Mouse (Mus musculus): Measurements from ENCODE around the gene Rbms2. TPM values are rescaled to one million over a fixed set of nuclear protein-coding genes. Genes with fewer than 3 reads are reported as not detected.

Rbms2 gene
- polyA plus RNA-seq, 1 experiment from 2014 or later: 25.3 TPM

DNA sequence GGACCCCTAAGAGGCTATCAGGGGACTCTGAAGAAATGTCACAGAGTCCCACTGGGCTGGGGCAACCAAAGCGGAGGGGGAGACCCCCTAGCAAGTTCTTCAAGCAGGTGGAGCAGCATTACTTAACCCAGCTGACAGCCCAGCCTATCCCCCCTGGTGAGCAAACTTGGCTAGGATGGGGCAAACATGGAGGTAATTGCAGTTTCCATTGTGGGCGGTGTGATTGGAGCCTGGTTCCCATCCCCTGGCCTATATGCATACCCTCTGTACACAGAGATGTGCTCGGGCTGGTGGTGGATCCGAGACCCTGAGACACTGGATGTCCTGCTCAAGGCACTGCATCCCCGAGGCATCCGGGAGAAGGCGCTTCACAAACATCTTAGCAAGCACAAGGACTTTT is 56.3 kb downstream of the Rbms2 start:
- Histone ChIP-seq H3K4me2 (ENCODE audit: low read length) (no peak overlapping the region), H3K9me3 (ENCODE audit: control insufficient read depth, low read length) (no peaks in the 10 kb centered on the region), H3K4me1 (replicated peaks; ENCODE audit: control insufficient read depth, insufficient read depth, low read length) (no peaks in the 10 kb centered on the region), H3K27me3 (replicated peaks; ENCODE audit: control insufficient read depth, insufficient read depth, low read length) (no peaks in the 10 kb centered on the region), H3K9ac (ENCODE audit: low read length) (no peak overlapping the region), H3K36me3 (ENCODE audit: control insufficient read depth, insufficient read depth, low read length) (peaks cover 94% of the 10 kb centered on the region), H3K27ac (ENCODE audit: low read depth) (no peak overlapping the region), H3K4me3 (ENCODE audit: low read depth, low read length) (no peak overlapping the region)
- 89% methylated on average over 7 of the region's 7 CpGs for WGBS
- DNase-seq (ENCODE audit: low spot score) (no peak), ATAC-seq (replicated peaks; ENCODE audit: low FRiP score, low TSS enrichment, low read depth) (no peak)

GRCm38 (mm10) chr10:128111227-128111626 is 68.9 kb downstream of the Rbms2 start:
- no peak for DNase-seq (ENCODE audit: low spot score)
- peaks cover 66% of the 10 kb centered on the region for H3K36me3 ChIP-seq (ENCODE audit: control insufficient read depth, insufficient read depth, low read length)
- H3K9me3 ChIP-seq (ENCODE audit: control insufficient read depth, low read length): no peaks in the 10 kb centered on the region
- no peak overlapping the region for H3K4me2 ChIP-seq (ENCODE audit: low read length)
- H3K27ac ChIP-seq (ENCODE audit: low read depth): no peak overlapping the region
- H3K4me1 ChIP-seq (replicated peaks; ENCODE audit: control insufficient read depth, insufficient read depth, low read length): no peaks in the 10 kb centered on the region
- H3K27me3 ChIP-seq (replicated peaks; ENCODE audit: control insufficient read depth, insufficient read depth, low read length): no peaks in the 10 kb centered on the region
- no peak overlapping the region for H3K4me3 ChIP-seq (ENCODE audit: low read depth, low read length)
- no peak overlapping the region for H3K9ac ChIP-seq (ENCODE audit: low read length)
- ATAC-seq (replicated peaks; ENCODE audit: low FRiP score, low TSS enrichment, low read depth): no peak

DNA sequence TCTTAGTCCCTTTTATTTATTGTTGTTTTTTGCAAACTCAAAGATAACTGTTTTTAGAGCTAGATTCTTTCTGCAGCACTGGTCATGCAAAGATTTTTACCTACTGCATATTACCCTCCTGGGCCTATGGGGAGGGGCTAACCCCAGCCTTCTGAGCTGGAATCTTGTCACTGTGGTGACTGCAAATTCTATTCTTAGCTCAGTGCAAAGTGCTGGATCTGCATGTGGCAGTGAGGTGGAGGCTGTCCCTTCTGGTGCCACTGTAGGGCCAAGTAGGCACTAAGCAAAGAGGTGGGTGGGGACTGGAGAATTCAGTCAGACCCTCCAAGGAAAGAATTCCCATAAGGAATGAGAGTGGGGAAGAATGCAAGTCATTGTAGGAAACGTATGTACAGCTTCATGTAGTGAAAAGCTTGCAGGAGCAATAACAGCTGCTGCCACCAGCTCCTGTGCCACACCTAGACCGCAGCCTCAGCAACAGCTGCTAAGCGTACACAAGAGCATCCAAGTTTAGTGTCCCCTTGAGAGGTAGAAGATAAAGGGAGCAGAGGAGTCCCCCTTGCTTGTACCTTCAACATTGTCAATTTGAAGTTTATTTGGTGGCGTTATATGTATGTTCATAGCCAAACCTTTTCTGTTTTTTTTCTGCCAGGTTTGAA is 69.9 kb downstream of the Rbms2 start:
- no peak for ATAC-seq (replicated peaks; ENCODE audit: low FRiP score, low TSS enrichment, low read depth)
- H3K9ac ChIP-seq (ENCODE audit: low read length): no peak overlapping the region
- H3K4me2 ChIP-seq (ENCODE audit: low read length): no peak overlapping the region
- H3K9me3 ChIP-seq (ENCODE audit: control insufficient read depth, low read length): no peaks in the 10 kb centered on the region
- no peaks in the 10 kb centered on the region for H3K27me3 ChIP-seq (replicated peaks; ENCODE audit: control insufficient read depth, insufficient read depth, low read length)
- H3K4me3 ChIP-seq (ENCODE audit: low read depth, low read length): no peak overlapping the region
- DNase-seq (ENCODE audit: low spot score): no peak
- WGBS: 82% methylated on average over 4 of the region's 4 CpGs
- no peaks in the 10 kb centered on the region for H3K4me1 ChIP-seq (replicated peaks; ENCODE audit: control insufficient read depth, insufficient read depth, low read length)
- H3K27ac ChIP-seq (ENCODE audit: low read depth): no peak overlapping the region
- H3K36me3 ChIP-seq (ENCODE audit: control insufficient read depth, insufficient read depth, low read length): peaks cover 57% of the 10 kb centered on the region

DNA sequence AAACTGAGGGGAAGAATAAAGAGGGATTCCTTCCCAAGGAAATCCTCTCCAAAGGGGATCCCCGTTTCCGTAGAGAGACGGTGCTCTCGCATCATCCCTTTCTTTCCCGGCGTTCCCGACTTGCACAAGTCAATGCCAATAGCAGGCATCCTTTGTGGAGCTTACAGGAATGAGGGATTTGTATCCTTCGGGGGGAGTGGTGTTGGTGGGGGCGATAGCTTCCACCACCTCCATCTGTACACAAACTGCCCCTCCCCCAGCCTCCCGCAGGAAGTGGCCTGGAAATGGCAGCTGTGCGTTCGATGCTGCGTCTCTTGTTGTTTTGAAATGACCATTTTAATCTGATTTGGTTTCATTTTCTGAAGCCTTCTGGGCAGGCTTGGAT is 82.5 kb downstream of the Rbms2 start:
- Histone ChIP-seq H3K36me3 (ENCODE audit: control insufficient read depth, insufficient read depth, low read length) (0 out of 2 replicates have a peak, but pooled peaks cover 2% of the 10 kb centered on the region), H3K4me1 (replicated peaks; ENCODE audit: control insufficient read depth, insufficient read depth, low read length) (peaks cover 27% of the 10 kb centered on the region), H3K27me3 (replicated peaks; ENCODE audit: control insufficient read depth, insufficient read depth, low read length) (no peaks in the 10 kb centered on the region)

DNA sequence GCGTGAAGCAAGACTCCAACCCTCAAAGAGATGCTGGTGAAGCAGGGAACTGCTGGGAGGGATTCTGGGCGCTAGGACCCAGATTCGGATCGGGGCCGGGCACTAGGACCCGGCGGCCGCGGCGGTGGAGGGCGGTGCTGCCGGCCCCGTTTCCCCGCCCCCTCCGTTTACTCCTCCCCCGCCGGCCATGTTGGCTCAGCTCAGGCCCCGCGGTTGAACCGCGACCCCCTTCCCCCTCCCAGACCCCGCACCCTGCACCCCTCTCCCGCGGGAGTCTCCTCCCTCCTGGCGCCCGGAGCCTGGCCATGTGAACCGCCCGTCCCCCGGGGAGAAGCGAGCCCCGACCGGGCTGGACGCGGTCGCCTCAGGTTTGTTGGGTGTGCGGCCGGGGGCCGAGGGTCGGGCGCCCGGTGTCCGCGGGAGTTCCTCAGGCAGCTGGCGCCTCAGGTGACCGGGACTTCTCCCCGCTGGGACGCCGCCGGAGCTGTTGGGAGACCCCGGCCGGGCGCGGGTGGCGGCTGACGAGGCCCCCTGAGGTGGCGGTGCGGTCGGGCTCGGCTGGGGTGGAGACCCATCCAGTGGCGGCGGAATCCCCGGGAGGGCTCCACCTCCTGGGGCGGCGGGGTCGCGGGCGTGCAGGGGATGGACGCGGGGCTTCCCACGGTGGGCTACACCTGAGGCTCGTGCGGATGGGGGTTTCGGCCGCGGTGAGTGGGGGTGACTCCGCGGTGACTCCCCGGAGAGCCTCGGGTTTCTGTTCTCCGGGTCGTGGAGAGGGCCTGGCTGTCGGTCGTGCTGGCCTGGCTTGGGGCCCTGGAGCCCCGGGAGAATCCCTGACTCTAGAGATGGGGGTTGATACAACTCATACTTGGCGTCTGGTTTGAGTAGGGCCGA is 83.2 kb downstream of the Rbms2 start:
- under 1% methylated on average over 79 of the region's 86 CpGs for WGBS
- H3K4me1 ChIP-seq (replicated peaks; ENCODE audit: control insufficient read depth, insufficient read depth, low read length): peaks cover 28% of the 10 kb centered on the region
- H3K36me3 ChIP-seq (ENCODE audit: control insufficient read depth, insufficient read depth, low read length): 0 out of 2 replicates have a peak, but pooled peaks cover 2% of the 10 kb centered on the region
- H3K27me3 ChIP-seq (replicated peaks; ENCODE audit: control insufficient read depth, insufficient read depth, low read length): no peaks in the 10 kb centered on the region
- H3K9ac ChIP-seq (ENCODE audit: low read length): peak overlapping the region; percentile 85
- H3K9me3 ChIP-seq (ENCODE audit: control insufficient read depth, low read length): no peaks in the 10 kb centered on the region
- H3K4me2 ChIP-seq (ENCODE audit: low read length): peak overlapping the region; percentile 66
- H3K27ac ChIP-seq (ENCODE audit: low read depth): peak overlapping the region; percentile 58
- peak overlapping the region; percentile 95 for H3K4me3 ChIP-seq (ENCODE audit: low read depth, low read length)
- ATAC-seq (replicated peaks; ENCODE audit: low FRiP score, low TSS enrichment, low read depth): peak; percentile 68
- peak; percentile 93 for DNase-seq (ENCODE audit: low spot score)

More for the DNA sequence above, 82.5 kb downstream of the Rbms2 start:
- Histone ChIP-seq H3K27ac (ENCODE audit: low read depth) (peak overlapping the region; percentile 58), H3K9ac (ENCODE audit: low read length) (peak overlapping the region; percentile 85), H3K4me3 (ENCODE audit: low read depth, low read length) (peak overlapping the region; percentile 95), H3K9me3 (ENCODE audit: control insufficient read depth, low read length) (no peaks in the 10 kb centered on the region), H3K4me2 (ENCODE audit: low read length) (peak overlapping the region; percentile 66)
- WGBS: under 1% methylated on average over 13 of the region's 13 CpGs
- ATAC-seq (replicated peaks; ENCODE audit: low FRiP score, low TSS enrichment, low read depth): no peak
- no peak for DNase-seq (ENCODE audit: low spot score)

DNA sequence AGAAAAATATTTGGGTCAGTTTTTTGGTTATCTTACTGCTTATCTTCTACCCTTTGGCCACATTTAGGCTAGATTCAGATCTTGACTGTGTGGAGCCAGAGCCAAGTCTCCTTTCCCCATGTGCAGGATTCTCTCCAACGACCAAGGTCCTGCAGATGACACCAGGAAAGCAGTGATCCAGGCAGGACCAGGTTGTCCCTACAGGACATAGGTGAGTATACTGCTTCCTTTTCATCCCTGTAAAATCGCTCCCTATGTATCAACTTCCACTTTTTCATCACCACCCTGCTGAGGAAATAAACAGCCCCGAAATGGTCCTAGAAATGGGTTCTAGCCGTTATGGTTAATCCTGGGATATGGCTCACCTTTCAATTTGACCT is 83.8 kb downstream of the Rbms2 start:
- ATAC-seq (replicated peaks; ENCODE audit: low FRiP score, low TSS enrichment, low read depth) (no peak), DNase-seq (ENCODE audit: low spot score) (no peak)
- 24% methylated on average over 4 of the region's 4 CpGs for WGBS
- H3K27me3 ChIP-seq (replicated peaks; ENCODE audit: control insufficient read depth, insufficient read depth, low read length): no peaks in the 10 kb centered on the region
- H3K9ac ChIP-seq (ENCODE audit: low read length): no peak overlapping the region
- no peak overlapping the region for H3K27ac ChIP-seq (ENCODE audit: low read depth)
- H3K36me3 ChIP-seq (ENCODE audit: control insufficient read depth, insufficient read depth, low read length): 0 out of 2 replicates have a peak, but pooled peaks cover 2% of the 10 kb centered on the region
- peaks cover 33% of the 10 kb centered on the region for H3K4me1 ChIP-seq (replicated peaks; ENCODE audit: control insufficient read depth, insufficient read depth, low read length)
- peak overlapping the region; percentile 95 for H3K4me3 ChIP-seq (ENCODE audit: low read depth, low read length)
- peak overlapping the region; percentile 3; the same call in 1 of the 2 replicates for H3K4me2 ChIP-seq (ENCODE audit: low read length)
- no peaks in the 10 kb centered on the region for H3K9me3 ChIP-seq (ENCODE audit: control insufficient read depth, low read length)

DNA sequence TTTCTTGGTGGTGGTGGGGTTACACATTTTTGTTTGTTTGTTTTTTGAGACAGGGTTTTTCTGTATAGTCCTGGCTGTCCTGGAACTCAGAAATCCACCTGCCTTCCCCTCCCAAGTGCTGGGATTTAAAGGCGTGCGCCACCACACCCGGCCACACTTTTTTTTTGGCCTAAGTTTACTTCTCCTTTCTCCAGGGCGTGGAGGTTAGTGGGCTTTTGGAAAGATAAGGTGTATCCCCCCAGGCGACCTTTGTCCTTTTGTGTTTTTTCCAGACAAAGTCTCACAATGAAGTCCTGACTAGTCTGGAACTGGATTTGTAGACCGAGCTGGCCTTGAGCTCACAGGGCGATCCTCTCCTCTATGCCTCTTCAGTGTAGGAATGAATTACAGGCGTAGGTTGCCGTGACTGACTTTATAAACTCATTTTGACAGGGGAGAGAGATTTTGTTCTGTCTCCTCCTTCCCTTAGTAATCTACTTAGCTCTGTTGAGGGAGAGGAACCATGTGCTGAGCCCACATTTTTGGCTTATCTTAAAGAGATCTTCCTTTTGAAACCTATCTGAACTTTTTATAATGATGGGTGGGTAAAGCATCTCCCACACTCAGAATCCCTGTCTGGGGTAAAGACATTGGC is 85.0 kb downstream of the Rbms2 start:
- peak overlapping the region; percentile 83 for H3K4me2 ChIP-seq (ENCODE audit: low read length)
- H3K36me3 ChIP-seq (ENCODE audit: control insufficient read depth, insufficient read depth, low read length): peaks cover 3% of the 10 kb centered on the region
- H3K4me1 ChIP-seq (replicated peaks; ENCODE audit: control insufficient read depth, insufficient read depth, low read length): peaks cover 33% of the 10 kb centered on the region
- DNase-seq (ENCODE audit: low spot score): no peak
- H3K9me3 ChIP-seq (ENCODE audit: control insufficient read depth, low read length): no peaks in the 10 kb centered on the region
- H3K27me3 ChIP-seq (replicated peaks; ENCODE audit: control insufficient read depth, insufficient read depth, low read length): no peaks in the 10 kb centered on the region
- no peak overlapping the region; the same call in 1 of the 2 replicates for H3K4me3 ChIP-seq (ENCODE audit: low read depth, low read length)
- no peak overlapping the region for H3K9ac ChIP-seq (ENCODE audit: low read length)
- 24% methylated on average over 9 of the region's 9 CpGs for WGBS
- ATAC-seq (replicated peaks; ENCODE audit: low FRiP score, low TSS enrichment, low read depth): no peak
- peak overlapping the region; percentile 14; the same call in 1 of the 2 replicates for H3K27ac ChIP-seq (ENCODE audit: low read depth)

- no peak overlapping the region for H3K9ac ChIP-seq (ENCODE audit: low read length)
- 12% methylated on average over 19 of the region's 19 CpGs for WGBS
- peak; percentile 52 for ATAC-seq (replicated peaks; ENCODE audit: low FRiP score, low TSS enrichment, low read depth)
These were observed 85.6 kb downstream of the Rbms2 start for GRCm38 (mm10) chr10:128094340-128094968.

More at GRCm38 (mm10) chr10:128094340-128094968, 85.6 kb downstream of the Rbms2 start:
- Histone ChIP-seq H3K4me2 (ENCODE audit: low read length) (peak overlapping the region; percentile 83), H3K27me3 (replicated peaks; ENCODE audit: control insufficient read depth, insufficient read depth, low read length) (no peaks in the 10 kb centered on the region), H3K27ac (ENCODE audit: low read depth) (peak overlapping the region; percentile 89; the same call in 1 of the 2 replicates), H3K9me3 (ENCODE audit: control insufficient read depth, low read length) (no peaks in the 10 kb centered on the region), H3K4me1 (replicated peaks; ENCODE audit: control insufficient read depth, insufficient read depth, low read length) (peaks cover 33% of the 10 kb centered on the region), H3K36me3 (ENCODE audit: control insufficient read depth, insufficient read depth, low read length) (peaks cover 10% of the 10 kb centered on the region), H3K4me3 (ENCODE audit: low read depth, low read length) (peak overlapping the region; percentile 4; the same call in 1 of the 2 replicates)
- peak; percentile 83 for DNase-seq (ENCODE audit: low spot score)

Data from intestine, embryonic 14.5 days (tissue).